ENCODE assay signal across 10 mouse cellular contexts in the genomic region with DNA sequence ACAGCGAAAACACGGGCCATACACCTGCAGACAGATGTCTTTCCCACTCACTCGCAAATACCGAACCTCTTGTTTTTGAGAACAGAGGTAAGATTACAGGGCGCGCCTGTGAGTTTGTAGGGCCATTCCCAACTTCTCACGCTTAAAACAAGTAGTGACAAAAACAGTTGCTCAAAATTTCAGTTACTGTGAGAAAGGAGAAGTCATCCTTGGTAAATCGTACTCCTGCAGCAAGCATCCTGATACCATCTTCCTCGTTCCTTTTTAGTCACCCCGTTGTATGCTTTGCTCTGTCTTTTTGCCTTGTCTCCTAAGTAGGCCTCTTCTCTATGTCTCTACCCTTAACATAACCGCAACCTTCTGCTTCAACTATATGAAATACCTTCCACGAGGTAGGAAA. TPM values are rescaled to one million over a fixed set of nuclear protein-coding genes. Genes with fewer than 3 reads are reported as not detected.
DNase-seq lines count a peak whose midpoint lies in the region; ATAC-seq and TF ChIP-seq lines count a peak whose summit lies in the region.
"Had no signal": no experiment of that assay in that cellular context is flagged by ENCODE, and none has a peak within 500 bp of the region (broad histone marks: within the 10 kb centered on the region; RNA-seq: fewer than 3 reads in every experiment).

No protein-coding gene starts in this region.

- TF ChIP-seq POLR2A in liver, adult 2 months (IDR thresholded peaks at IDR 0.05; ENCODE audit: extremely low read depth, insufficient read depth, low read length): no peak
- TF ChIP-seq POLR2A in bone marrow, adult 2 months (IDR thresholded peaks at IDR 0.05; ENCODE audit: borderline replicate concordance, control insufficient read depth, low read depth, low read length): no peak

- H3K36me3 ChIP-seq in forebrain, embryonic 13.5 days (ENCODE audit: poor library complexity, severe bottlenecking): no peaks in the 10 kb centered on the region
- H3K36me3 ChIP-seq in forebrain, embryonic 12.5 days (replicated peaks): no peaks in the 10 kb centered on the region
- H3K36me3 ChIP-seq in liver, adult 2 months (ENCODE audit: control insufficient read depth, insufficient read depth, low read length): no peaks in the 10 kb centered on the region; the same call in 1 of the 2 replicates
- H3K36me3 ChIP-seq in liver, postnatal 0 days (replicated peaks; ENCODE audit: insufficient read depth, low read length): no peaks in the 10 kb centered on the region
- H3K36me3 ChIP-seq: neural tube, embryonic 12.5 days had no signal

- 88% methylated on average over 12 of the region's 12 CpGs for WGBS in forebrain, embryonic 13.5 days
- WGBS in forebrain, embryonic 12.5 days: 90% methylated on average over 12 of the region's 12 CpGs
- 88% methylated on average over 12 of the region's 12 CpGs for WGBS in liver, adult 2 months
- 36% methylated on average over 12 of the region's 12 CpGs for WGBS in bone marrow, adult 2 months
- 69% methylated on average over 12 of the region's 12 CpGs for WGBS in liver, postnatal 0 days (ENCODE audit: insufficient replicate concordance)

- 0 out of 2 replicates have a peak overlapping the region, but pooled peaks have one; percentile 62 for H3K4me2 ChIP-seq in forebrain, embryonic 13.5 days
- H3K4me2 ChIP-seq in forebrain, embryonic 12.5 days: no peak overlapping the region
- peak overlapping the region; percentile 84 for H3K4me2 ChIP-seq in liver, postnatal 0 days (ENCODE audit: low read depth, low read length)

- DNase-seq in liver, adult 2 months (ENCODE audit: extremely low read depth, low read depth, low spot score): peak; percentile 35
- DNase-seq in liver: no peak
- no peak for DNase-seq in liver, postnatal 0 days
- DNase-seq in spleen, postnatal 10 days (ENCODE audit: low spot score in 2 of 2): no peak
- DNase-seq in spleen, postnatal 14 days (ENCODE audit: low spot score in 2 of 2): no peak
- DNase-seq: heart, adult 11 months had no signal

- H3K79me2 ChIP-seq in liver, adult 2 months (ENCODE audit: control insufficient read depth, insufficient read depth, low read length): no peaks in the 10 kb centered on the region

- TF ChIP-seq CTCF in liver, adult 2 months (IDR thresholded peaks at IDR 0.05; ENCODE audit: low read depth, low read length): no peak
- TF ChIP-seq CTCF in bone marrow, adult 2 months (IDR thresholded peaks at IDR 0.05; ENCODE audit: control insufficient read depth, insufficient read depth, low read length): no peak
- no peak for TF ChIP-seq CTCF in liver, postnatal 0 days (IDR thresholded peaks at IDR 0.05; ENCODE audit: low read depth)

- H3K9ac ChIP-seq in forebrain, embryonic 13.5 days: peak overlapping the region; percentile 80; the same call in 1 of the 2 replicates
- H3K9ac ChIP-seq in forebrain, embryonic 12.5 days: no peak overlapping the region
- H3K9ac ChIP-seq in liver, adult 2 months (ENCODE audit: low read depth, low read length): no peak overlapping the region; the same call in 1 of the 2 replicates
- H3K9ac ChIP-seq in liver, postnatal 0 days (replicated peaks): no peak overlapping the region

- H3K27me3 ChIP-seq in forebrain, embryonic 13.5 days: 0 out of 2 replicates have a peak, but pooled peaks cover 3% of the 10 kb centered on the region
- no peaks in the 10 kb centered on the region for H3K27me3 ChIP-seq in forebrain, embryonic 12.5 days
- H3K27me3 ChIP-seq in liver, adult 2 months (ENCODE audit: control insufficient read depth, insufficient read depth, low read length): no peaks in the 10 kb centered on the region
- H3K27me3 ChIP-seq in liver, postnatal 0 days (ENCODE audit: insufficient read depth, low read length): no peaks in the 10 kb centered on the region
- H3K27me3 ChIP-seq: neural tube, embryonic 12.5 days had no signal

- TF ChIP-seq EP300 in liver, postnatal 0 days (IDR thresholded peaks at IDR 0.05; ENCODE audit: low read depth): no peak

- no peak overlapping the region for H3K4me3 ChIP-seq in forebrain, embryonic 13.5 days
- no peak overlapping the region for H3K4me3 ChIP-seq in forebrain, embryonic 12.5 days (replicated peaks)
- H3K4me3 ChIP-seq in liver, adult 2 months (ENCODE audit: insufficient read depth, low read depth, low read length): no peak overlapping the region
- no peak overlapping the region for H3K4me3 ChIP-seq in bone marrow, adult 2 months (replicated peaks; ENCODE audit: control insufficient read depth, low read depth, low read length)
- no peak overlapping the region for H3K4me3 ChIP-seq in liver, postnatal 0 days (ENCODE audit: low read depth, low read length)

- H3K27ac ChIP-seq in forebrain, embryonic 13.5 days: no peak overlapping the region
- no peak overlapping the region for H3K27ac ChIP-seq in forebrain, embryonic 12.5 days
- H3K27ac ChIP-seq in liver, adult 2 months (replicated peaks; ENCODE audit: insufficient read depth, low read depth, low read length): peak overlapping the region; percentile 88
- H3K27ac ChIP-seq in bone marrow, adult 2 months (ENCODE audit: control insufficient read depth, insufficient read depth, low read depth, low read length, poor library complexity): peak overlapping the region; percentile 19; the same call in 1 of the 2 replicates
- peak overlapping the region; percentile 81 for H3K27ac ChIP-seq in liver, postnatal 0 days (ENCODE audit: low read depth)
- H3K27ac ChIP-seq: neural tube, embryonic 12.5 days had no signal

- H3K9me3 ChIP-seq in forebrain, embryonic 13.5 days (replicated peaks): no peaks in the 10 kb centered on the region
- H3K9me3 ChIP-seq in forebrain, embryonic 12.5 days: no peaks in the 10 kb centered on the region
- H3K9me3 ChIP-seq in liver, postnatal 0 days (ENCODE audit: low read length): no peaks in the 10 kb centered on the region
- H3K9me3 ChIP-seq: neural tube, embryonic 12.5 days had no signal

- no peak for ATAC-seq in forebrain, embryonic 13.5 days
- no peak for ATAC-seq in forebrain, embryonic 12.5 days (ENCODE audit: low FRiP score)
- ATAC-seq in liver, postnatal 0 days: no peak

- peaks cover 5% of the 10 kb centered on the region for H3K4me1 ChIP-seq in forebrain, embryonic 13.5 days
- H3K4me1 ChIP-seq in forebrain, embryonic 12.5 days: 0 out of 2 replicates have a peak, but pooled peaks cover 2% of the 10 kb centered on the region
- H3K4me1 ChIP-seq in liver, adult 2 months (ENCODE audit: control insufficient read depth, insufficient read depth, low read length): peaks cover 15% of the 10 kb centered on the region
- H3K4me1 ChIP-seq in bone marrow, adult 2 months (ENCODE audit: control insufficient read depth, insufficient read depth, low read length): peaks cover 1% of the 10 kb centered on the region; the same call in 1 of the 2 replicates
- peaks cover 18% of the 10 kb centered on the region for H3K4me1 ChIP-seq in liver, postnatal 0 days (ENCODE audit: insufficient read depth)
- H3K4me1 ChIP-seq: neural tube, embryonic 12.5 days had no signal

RNA-seq across cellular contexts. Expression of a gene that starts 0.8 kb away (rescaled TPM):
- polyA plus RNA-seq in forebrain, embryonic 13.5 days (2015; fragmentation: Nextera tagmentation; extraction: Ambion mirVana): 75.5 and 86.9 TPM in 2 replicates
- 52.9 and 59.6 TPM in 2 replicates for polyA plus RNA-seq in forebrain, embryonic 12.5 days (2016; fragmentation: Nextera tagmentation; extraction: Ambion mirVana)
- 336 and 410 TPM in 2 replicates for total RNA-seq in liver, adult 2 months (2014; rRNA removed)
- 251 and 268 TPM in 2 replicates for polyA plus RNA-seq in liver, adult 2 months (2012; rRNA removed)
- 7.8 and 25.0 TPM in 2 replicates for polyA plus RNA-seq in bone marrow, adult 2 months (2011; ENCODE audit: insufficient read depth, insufficient read length, low replicate concordance, missing spikeins)
- polyA plus RNA-seq in liver, postnatal 0 days (2015; fragmentation: Nextera tagmentation; extraction: Ambion mirVana): 42.3 and 43.5 TPM in 2 replicates

Comparison
In these comparisons a context has a peak if more than half of its experiments do, and no peak if none do; other contexts are left out.
1. H3K27ac ChIP-seq: peak in liver, adult 2 months (single experiment), bone marrow, adult 2 months (single experiment) and liver, postnatal 0 days (single experiment); none in forebrain, embryonic 13.5 days (single experiment) and forebrain, embryonic 12.5 days (single experiment).